Mouse (Mus musculus): ENCODE data around the gene Wfdc5. TPM values are rescaled to one million over a fixed set of nuclear protein-coding genes. Genes with fewer than 3 reads are reported as not detected.
"Not testable (repeated sequence)": the region's sequence is repeated elsewhere in the genome, so short reads cannot be mapped to it uniquely, and the experiment has no call there.

The Wfdc5 gene
- not detected for total RNA-seq (2021)

GRCm38 (mm10) chr2:164182692-164183255 lies at the start of gene Wfdc5:
Wfdc5 (minus strand) TSS chr2:164182742.
- DNase-seq (ENCODE audit: extremely low spot score in 1 of 2, low spot score in 1 of 2): no peak

GRCm38 (mm10) chr2:164228361-164229070 lies 46.0 kb upstream of the Wfdc5 start:
- DNase-seq (ENCODE audit: extremely low spot score in 1 of 2, low spot score in 1 of 2): no peak

- DNase-seq (ENCODE audit: extremely low spot score in 1 of 2, low spot score in 1 of 2): no peak
These were observed 39.0 kb upstream of the Wfdc5 start, which contains the start of gene Wfdc15b for GRCm38 (mm10) chr2:164221522-164221921. Wfdc15b (minus strand) TSS chr2:164221660.

GRCm38 (mm10) chr2:164219295-164219694 lies 36.8 kb upstream of the Wfdc5 start:
- DNase-seq (ENCODE audit: extremely low spot score in 1 of 2, low spot score in 1 of 2): no peak

GRCm38 (mm10) chr2:164212711-164213110 lies 30.2 kb upstream of the Wfdc5 start:
- DNase-seq (ENCODE audit: extremely low spot score in 1 of 2, low spot score in 1 of 2): no peak

GRCm38 (mm10) chr2:164210892-164211291 lies 28.4 kb upstream of the Wfdc5 start:
- DNase-seq (ENCODE audit: extremely low spot score in 1 of 2, low spot score in 1 of 2): no peak

- DNase-seq (ENCODE audit: extremely low spot score in 1 of 2, low spot score in 1 of 2): no peak
These were observed 24.1 kb upstream of the Wfdc5 start for GRCm38 (mm10) chr2:164206676-164207075.

- DNase-seq (ENCODE audit: extremely low spot score in 1 of 2, low spot score in 1 of 2): not testable (repeated sequence)
These were observed 23.5 kb upstream of the Wfdc5 start for GRCm38 (mm10) chr2:164206011-164206410.

GRCm38 (mm10) chr2:164199626-164200327 lies 17.2 kb upstream of the Wfdc5 start, which contains the start of gene Wfdc15a:
Wfdc15a (minus strand) TSS chr2:164200130.
- no peak for DNase-seq (ENCODE audit: extremely low spot score in 1 of 2, low spot score in 1 of 2)

GRCm38 (mm10) chr2:164196700-164196990 lies 14.1 kb upstream of the Wfdc5 start:
- no peak for DNase-seq (ENCODE audit: extremely low spot score in 1 of 2, low spot score in 1 of 2)

- no peak for DNase-seq (ENCODE audit: extremely low spot score in 1 of 2, low spot score in 1 of 2)
These were observed 13.6 kb upstream of the Wfdc5 start for GRCm38 (mm10) chr2:164195971-164196699.

GRCm38 (mm10) chr2:164194959-164195630 lies 12.6 kb upstream of the Wfdc5 start:
- no peak for DNase-seq (ENCODE audit: extremely low spot score in 1 of 2, low spot score in 1 of 2)

- no peak for DNase-seq (ENCODE audit: extremely low spot score in 1 of 2, low spot score in 1 of 2)
These were observed 9.7 kb upstream of the Wfdc5 start for GRCm38 (mm10) chr2:164192279-164192678.

- no peak for DNase-seq (ENCODE audit: extremely low spot score in 1 of 2, low spot score in 1 of 2)
These were observed 8.0 kb upstream of the Wfdc5 start, which contains the start of gene Wfdc12 for GRCm38 (mm10) chr2:164190576-164190975. Wfdc12 (minus strand) TSS chr2:164190608.

- DNase-seq (ENCODE audit: extremely low spot score in 1 of 2, low spot score in 1 of 2): no peak
These were observed 6.2 kb upstream of the Wfdc5 start for GRCm38 (mm10) chr2:164188722-164189121.

- no peak for DNase-seq (ENCODE audit: extremely low spot score in 1 of 2, low spot score in 1 of 2)
These were observed 1.7 kb upstream of the Wfdc5 start for GRCm38 (mm10) chr2:164184145-164184719.

GRCm38 (mm10) chr2:164183340-164183739 lies 798 bp upstream of the Wfdc5 start:
- no peak for DNase-seq (ENCODE audit: extremely low spot score in 1 of 2, low spot score in 1 of 2)

- no peak for DNase-seq (ENCODE audit: extremely low spot score in 1 of 2, low spot score in 1 of 2)
These were observed 1.8 kb downstream of the Wfdc5 start for GRCm38 (mm10) chr2:164180770-164181169.

GRCm38 (mm10) chr2:164180124-164180523 lies 2.4 kb downstream of the Wfdc5 start:
- peak in 1 of 2 experiments; percentile 56 for DNase-seq (ENCODE audit: extremely low spot score in 1 of 2, low spot score in 1 of 2)

GRCm38 (mm10) chr2:164177831-164178230 lies 4.7 kb downstream of the Wfdc5 start:
- DNase-seq (ENCODE audit: extremely low spot score in 1 of 2, low spot score in 1 of 2): no peak
